ENCODE assay signal across 18 mouse cellular contexts in genomic region chr14:34331886-34332285, GRCm38 (mm10). TPM values are rescaled to one million over a fixed set of nuclear protein-coding genes. Genes with fewer than 3 reads are reported as not detected.
DNase-seq lines count a peak whose midpoint lies in the region; ATAC-seq and TF ChIP-seq lines count a peak whose summit lies in the region.
"Had no signal": no experiment of that assay in that cellular context is flagged by ENCODE, and none has a peak within 500 bp of the region (broad histone marks: within the 10 kb centered on the region; RNA-seq: fewer than 3 reads in every experiment).

No protein-coding gene starts in this region.

- DNase-seq in frontal cortex, postnatal 36 days (ENCODE audit: low spot score in 2 of 2) = peak; percentile 24 to 50
- no peak for DNase-seq in frontal cortex, postnatal 25 days (ENCODE audit: low spot score in 2 of 2)
- DNase-seq in left cerebral cortex, adult 11 months (ENCODE audit: low spot score) = peak; percentile 38
- no peak for DNase-seq in left cerebral cortex, adult 18-20 months (ENCODE audit: low spot score in 2 of 2)
- peak; percentile 88 for DNase-seq in brain, embryonic 14.5 days (ENCODE audit: low read depth)
- peak; percentile 62 for DNase-seq in layer of hippocampus, adult 9-11 months
- DNase-seq: cerebellum, adult 9-10 months; liver, embryonic 13.5 days; lung, postnatal 10 days; thymus, postnatal 14 days had no signal

- TF ChIP-seq POLR2A in brain, embryonic 14.5 days (IDR thresholded peaks at IDR 0.05; ENCODE audit: borderline replicate concordance, extremely low read depth, insufficient read depth, insufficient read length, poor library complexity, severe bottlenecking) = no peak

- no peak for ATAC-seq in activated CD4-positive, CD25-positive, alpha-beta regulatory T cell, adult 4 months
- ATAC-seq in erythroblast, adult 5-6 weeks (replicated peaks; ENCODE audit: low FRiP score, poor library complexity, severe bottlenecking) = no peak
- ATAC-seq: intestine, embryonic 15.5 days had no signal

- no peak for TF ChIP-seq CTCF in brain, embryonic 14.5 days (IDR thresholded peaks at IDR 0.05; ENCODE audit: borderline replicate concordance, extremely low read depth, insufficient read depth, insufficient read length)

RNA-seq across cellular contexts. Expression of gene Glud1, which starts 21.4 kb away (rescaled TPM):
- 100 to 1,000 TPM; 270 to 302 TPM for total RNA-seq in left cerebral cortex, adult 18-20 months (2021)
- 78.7 and 99.3 TPM in 2 replicates for polyA plus RNA-seq in brain, embryonic 14.5 days (2012; rRNA removed)
- polyA plus RNA-seq in activated CD4-positive, CD25-positive, alpha-beta regulatory T cell, adult 4 months (2017; shearing (Covaris generic)) = 10 to 100 TPM; 37.3 to 50.1 TPM
- total RNA-seq in erythroblast, adult 5-6 weeks (2015; ENCODE audit: low replicate concordance) = 35.7 and 65.6 TPM in 2 replicates
- 24.5 and 55.2 TPM in 2 replicates for total RNA-seq in erythroblast, adult 5-6 weeks (2017; ENCODE audit: low replicate concordance)

RNA-seq across cellular contexts. Expression of gene Shld2, which starts 21.6 kb away (rescaled TPM):
- 10 to 100 TPM in 1 of 2 experiments, 1 to 10 TPM in 1; 10.0 to 11.9 TPM for total RNA-seq in left cerebral cortex, adult 18-20 months (2021)
- 4.0 and 4.2 TPM in 2 replicates for polyA plus RNA-seq in brain, embryonic 14.5 days (2012; rRNA removed)
- 1 to 10 TPM; 8.3 to 9.2 TPM for polyA plus RNA-seq in activated CD4-positive, CD25-positive, alpha-beta regulatory T cell, adult 4 months (2017; shearing (Covaris generic))
- total RNA-seq in erythroblast, adult 5-6 weeks (2015; ENCODE audit: low replicate concordance) = 3.8 and 5.2 TPM in 2 replicates
- 1.4 and 3.3 TPM in 2 replicates for total RNA-seq in erythroblast, adult 5-6 weeks (2017; ENCODE audit: low replicate concordance)

RNA-seq across cellular contexts. Expression of gene Fam25c, which starts 23.3 kb away (rescaled TPM):
- not detected for total RNA-seq in left cerebral cortex, adult 18-20 months (2021)
- 0.85 TPM in 1 of 2 replicates, not detected in the other for polyA plus RNA-seq in brain, embryonic 14.5 days (2012; rRNA removed)
- not detected for polyA plus RNA-seq in activated CD4-positive, CD25-positive, alpha-beta regulatory T cell, adult 4 months (2017; shearing (Covaris generic))
- not detected in 2 replicates for total RNA-seq in erythroblast, adult 5-6 weeks (2015; ENCODE audit: low replicate concordance)
- not detected in 2 replicates for total RNA-seq in erythroblast, adult 5-6 weeks (2017; ENCODE audit: low replicate concordance)
- total RNA-seq: G1E; granulocyte monocyte progenitor cell, adult 5-6 weeks; neutrophil, adult 5-6 weeks had no signal
- polyA plus RNA-seq: C2C12; G1E; heart, embryonic 16.5 days; intestine, embryonic 15.5 days; liver, embryonic 13.5 days had no signal

RNA-seq across cellular contexts. Expression of gene Sncg, which starts 42.7 kb away (rescaled TPM):
- 1 to 10 TPM; 5.4 to 5.8 TPM for total RNA-seq in left cerebral cortex, adult 18-20 months (2021)
- 36.7 and 103 TPM in 2 replicates for polyA plus RNA-seq in brain, embryonic 14.5 days (2012; rRNA removed)
- not detected for polyA plus RNA-seq in activated CD4-positive, CD25-positive, alpha-beta regulatory T cell, adult 4 months (2017; shearing (Covaris generic))
- total RNA-seq in erythroblast, adult 5-6 weeks (2015; ENCODE audit: low replicate concordance) = not detected in 2 replicates
- not detected in 2 replicates for total RNA-seq in erythroblast, adult 5-6 weeks (2017; ENCODE audit: low replicate concordance)
- total RNA-seq: granulocyte monocyte progenitor cell, adult 5-6 weeks; neutrophil, adult 5-6 weeks had no signal
- polyA plus RNA-seq: G1E had no signal

RNA-seq across cellular contexts. Expression of gene Mmrn2, which starts 43.4 kb away (rescaled TPM):
- total RNA-seq in left cerebral cortex, adult 18-20 months (2021) = 1 to 10 TPM; 4.0 to 4.3 TPM
- 2.5 and 4.5 TPM in 2 replicates for polyA plus RNA-seq in brain, embryonic 14.5 days (2012; rRNA removed)
- not detected for polyA plus RNA-seq in activated CD4-positive, CD25-positive, alpha-beta regulatory T cell, adult 4 months (2017; shearing (Covaris generic))
- not detected in 2 replicates for total RNA-seq in erythroblast, adult 5-6 weeks (2015; ENCODE audit: low replicate concordance)
- total RNA-seq in erythroblast, adult 5-6 weeks (2017; ENCODE audit: low replicate concordance) = not detected in 2 replicates
- total RNA-seq: granulocyte monocyte progenitor cell, adult 5-6 weeks; neutrophil, adult 5-6 weeks had no signal

Comparison
In these comparisons a context has a peak if more than half of its experiments do, and no peak if none do; other contexts are left out.
1. DNase-seq: peak in frontal cortex, postnatal 36 days (2 of 2), left cerebral cortex, adult 11 months (single experiment), brain, embryonic 14.5 days (single experiment) and layer of hippocampus, adult 9-11 months (single experiment); none in frontal cortex, postnatal 25 days (0 of 2) and left cerebral cortex, adult 18-20 months (0 of 2).
2. RNA of gene Glud1, which starts 21.4 kb away (total RNA-seq): 270 to 302 TPM in left cerebral cortex, adult 18-20 months; 24.5 to 65.6 TPM in erythroblast, adult 5-6 weeks; every median in the first group is over 4 times any median in the second.